In the genomic region with DNA sequence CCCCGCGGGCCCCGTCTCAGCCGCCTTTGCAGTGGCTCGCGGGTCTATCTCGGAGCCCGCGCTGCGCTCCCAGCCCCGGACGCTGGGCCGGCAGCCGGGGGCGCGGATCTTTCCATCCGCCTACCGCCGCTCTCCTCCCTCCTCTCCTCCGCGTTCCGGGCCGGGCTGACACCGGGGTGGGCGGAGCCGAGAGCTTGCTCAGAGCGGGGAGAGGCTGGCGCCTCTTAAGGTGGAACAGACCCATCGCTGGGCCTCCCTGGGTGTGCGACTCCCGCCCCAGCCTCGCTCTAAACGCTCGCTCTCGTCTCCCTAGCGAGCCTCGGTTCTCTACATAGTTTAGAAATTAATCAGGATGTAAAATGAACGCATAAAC, we compare ENCODE assay signal across 8 mouse cellular contexts. TPM values are rescaled to one million over a fixed set of nuclear protein-coding genes. Genes with fewer than 3 reads are reported as not detected.
DNase-seq lines count a peak whose midpoint lies in the region; ATAC-seq and TF ChIP-seq lines count a peak whose summit lies in the region.

No protein-coding gene starts in this region.

- H3K27me3 ChIP-seq in G1E (ENCODE audit: insufficient read depth, low read length), result no peaks in the 10 kb centered on the region
- H3K27me3 ChIP-seq in forebrain, embryonic 14.5 days (replicated peaks; ENCODE audit: control insufficient read depth, insufficient read depth, low read length), result no peaks in the 10 kb centered on the region
- H3K27me3 ChIP-seq in neural tube, embryonic 15.5 days (replicated peaks), result peaks cover 5% of the 10 kb centered on the region; the same call in 1 of the 2 replicates

- peak; percentile 90 for DNase-seq in G1E (ENCODE audit: low spot score)
- peak; percentile 93 for DNase-seq in cerebellum, adult 11 months
- peak; percentile 93 for DNase-seq in forebrain, embryonic 14.5 days (ENCODE audit: low spot score)
- DNase-seq in heart, postnatal 14 days, result peak; percentile 95 to 96
- DNase-seq in layer of hippocampus, adult 18-20 months (ENCODE audit: low spot score in 2 of 2), result peak; percentile 91 to 94
- peak; percentile 90 for DNase-seq in lung, adult 2 months
- peak; percentile 90 for DNase-seq in testis, postnatal 14 days (ENCODE audit: low spot score)

- WGBS in forebrain, embryonic 14.5 days, result under 1% methylated on average over 37 of the region's 38 CpGs
- under 1% methylated on average over 38 of the region's 38 CpGs for WGBS in lung, adult 2 months
- WGBS in neural tube, embryonic 15.5 days, result under 1% methylated on average over 38 of the region's 38 CpGs

- peak overlapping the region; percentile 76 for H3K9ac ChIP-seq in forebrain, embryonic 14.5 days (ENCODE audit: low read length)
- H3K9ac ChIP-seq in neural tube, embryonic 15.5 days (replicated peaks), result peak overlapping the region; percentile 68

- peak; percentile 57 for ATAC-seq in G1E (ENCODE audit: extremely low read depth, insufficient number of reproducible peaks, low FRiP score, poor library complexity, severe bottlenecking)
- ATAC-seq in forebrain, embryonic 14.5 days, result peak; percentile 95
- ATAC-seq in neural tube, embryonic 15.5 days (ENCODE audit: low FRiP score), result peak; percentile 94

- H3K36me3 ChIP-seq in G1E (replicated peaks), result no peaks in the 10 kb centered on the region
- H3K36me3 ChIP-seq in forebrain, embryonic 14.5 days (ENCODE audit: control insufficient read depth, insufficient read depth, low read length), result no peaks in the 10 kb centered on the region
- H3K36me3 ChIP-seq in neural tube, embryonic 15.5 days, result no peaks in the 10 kb centered on the region

- H3K4me1 ChIP-seq in G1E (ENCODE audit: insufficient read depth, low read depth, low read length), result peaks cover 24% of the 10 kb centered on the region
- H3K4me1 ChIP-seq in forebrain, embryonic 14.5 days (ENCODE audit: control insufficient read depth, insufficient read depth, low read length), result no peaks in the 10 kb centered on the region; the same call in 1 of the 2 replicates
- peaks cover 3% of the 10 kb centered on the region; the same call in 1 of the 2 replicates for H3K4me1 ChIP-seq in lung, adult 2 months (ENCODE audit: control insufficient read depth, insufficient read depth, low read length)
- H3K4me1 ChIP-seq in neural tube, embryonic 15.5 days, result peaks cover 12% of the 10 kb centered on the region

- intact Hi-C loops in heart, postnatal 14 days (cut with DNase I), result loop anchor here (2.0 kb wide), 1 partner anchor 64 kb away; a partner anchor contains a TSS

- no peak for TF ChIP-seq CTCF in G1E (IDR thresholded peaks at IDR 0.05; ENCODE audit: low read depth, low read length)
- TF ChIP-seq CTCF in lung, adult 2 months (IDR thresholded peaks at IDR 0.05; ENCODE audit: insufficient read depth, low read length), result no peak

- H3K27ac ChIP-seq in forebrain, embryonic 14.5 days (ENCODE audit: low read depth, low read length), result peak overlapping the region; percentile 97
- H3K27ac ChIP-seq in neural tube, embryonic 15.5 days (replicated peaks), result peak overlapping the region; percentile 98

- H3K9me3 ChIP-seq in G1E (replicated peaks), result no peaks in the 10 kb centered on the region
- H3K9me3 ChIP-seq in forebrain, embryonic 14.5 days (replicated peaks; ENCODE audit: control insufficient read depth, low read length), result no peaks in the 10 kb centered on the region
- no peaks in the 10 kb centered on the region for H3K9me3 ChIP-seq in neural tube, embryonic 15.5 days (replicated peaks)

- peak overlapping the region; percentile 75 for H3K4me3 ChIP-seq in G1E (ENCODE audit: low read depth, low read length)
- H3K4me3 ChIP-seq in forebrain, embryonic 14.5 days (ENCODE audit: low read depth, low read length), result peak overlapping the region; percentile 61
- H3K4me3 ChIP-seq in lung, adult 2 months (replicated peaks; ENCODE audit: extremely low read depth, low read depth, low read length), result peak overlapping the region; percentile 76
- peak overlapping the region; percentile 77 for H3K4me3 ChIP-seq in neural tube, embryonic 15.5 days (replicated peaks)

- peak overlapping the region; percentile 74 for H3K4me2 ChIP-seq in forebrain, embryonic 14.5 days (ENCODE audit: low read length)
- peak overlapping the region; percentile 74 for H3K4me2 ChIP-seq in neural tube, embryonic 15.5 days

- TF ChIP-seq POLR2A in lung, adult 2 months (IDR thresholded peaks at IDR 0.05; ENCODE audit: borderline replicate concordance, extremely low read depth, low read depth, low read length), result peak; percentile 50; the same call in 1 of the 2 replicates

RNA-seq across cellular contexts. Expression of a gene that starts 8.4 kb away (rescaled TPM):
- total RNA-seq in G1E (2014; fragmentation: Nextera tagmentation) (24.3 and 27.8 TPM in 2 replicates), G1E (2017) (3.9 and 4.0 TPM in 2 replicates)
- 18.6 and 20.5 TPM in 2 replicates for polyA plus RNA-seq in G1E (2012)
- 4.9 and 6.4 TPM in 2 replicates for polyA plus RNA-seq in forebrain, embryonic 14.5 days (2014; fragmentation: Nextera tagmentation; extraction: Ambion mirVana)
- 10 to 100 TPM; 30.9 to 31.9 TPM for total RNA-seq in heart, postnatal 14 days (2021)
- 10 to 100 TPM; 29.1 to 29.9 TPM for total RNA-seq in layer of hippocampus, adult 18-20 months (2021)
- polyA plus RNA-seq in lung, adult 2 months (2012; rRNA removed), result 16.5 and 19.9 TPM in 2 replicates
- 7.1 and 7.4 TPM in 2 replicates for polyA plus RNA-seq in neural tube, embryonic 15.5 days (2015; fragmentation: Nextera tagmentation; extraction: Ambion mirVana)

RNA-seq across cellular contexts. Expression of a gene that starts 9.8 kb away (rescaled TPM):
- total RNA-seq in G1E (2014; fragmentation: Nextera tagmentation) (375 and 431 TPM in 2 replicates), G1E (2017) (371 and 387 TPM in 2 replicates)
- 73.2 and 97.6 TPM in 2 replicates for polyA plus RNA-seq in G1E (2012)
- polyA plus RNA-seq in forebrain, embryonic 14.5 days (2014; fragmentation: Nextera tagmentation; extraction: Ambion mirVana), result 15.6 and 18.1 TPM in 2 replicates
- 1 to 10 TPM; 2.3 to 2.4 TPM for total RNA-seq in heart, postnatal 14 days (2021)
- 100 to 1,000 TPM; 110 to 113 TPM for total RNA-seq in layer of hippocampus, adult 18-20 months (2021)
- polyA plus RNA-seq in lung, adult 2 months (2012; rRNA removed), result 2.6 and 7.4 TPM in 2 replicates
- 47.9 and 50.6 TPM in 2 replicates for polyA plus RNA-seq in neural tube, embryonic 15.5 days (2015; fragmentation: Nextera tagmentation; extraction: Ambion mirVana)

RNA-seq across cellular contexts. Expression of a gene that starts 44.7 kb away (rescaled TPM):
- total RNA-seq in G1E (2014; fragmentation: Nextera tagmentation) (not detected in 2 replicates), G1E (2017) (0.23 and 0.38 TPM in 2 replicates)
- not detected in 2 replicates for polyA plus RNA-seq in G1E (2012)
- 1.1 and 1.2 TPM in 2 replicates for polyA plus RNA-seq in forebrain, embryonic 14.5 days (2014; fragmentation: Nextera tagmentation; extraction: Ambion mirVana)
- total RNA-seq in heart, postnatal 14 days (2021), result 1 to 10 TPM; 2.5 to 3.6 TPM
- under 1 TPM; 0.38 to 0.79 TPM for total RNA-seq in layer of hippocampus, adult 18-20 months (2021)
- 1.9 and 3.7 TPM in 2 replicates for polyA plus RNA-seq in lung, adult 2 months (2012; rRNA removed)
- polyA plus RNA-seq in neural tube, embryonic 15.5 days (2015; fragmentation: Nextera tagmentation; extraction: Ambion mirVana), result 2.1 and 2.2 TPM in 2 replicates

Comparison
In these comparisons a context has a peak if more than half of its experiments do, and no peak if none do; other contexts are left out.
1. Peak in every context shown above with its lines: DNase-seq, ATAC-seq, H3K4me3 ChIP-seq and H3K27ac ChIP-seq.